Mouse (Mus musculus) telencephalon, adult 2 months (tissue): ENCODE measurements at regions not wholly inside any gene's neighbourhood (a gene's known extent, or its start where the extent isn't known, plus 50 kb on each side); places are given as distances from the start of the nearest gene placed in this dataset.

Source experiments
- DNase-seq: peaks from one replicate; pipeline ENCODE4 v3.0.0-alpha.2; 2011; ENCODE audit warnings: low read depth, low spot score

- DNase-seq, result peak; percentile 63
These were observed 184.6 kb downstream of the Cand1 start for GRCm38 (mm10) chr10:119055199-119055785.

- DNase-seq, result no peak
These were observed 184.5 kb upstream of the Dyrk2 start for GRCm38 (mm10) chr10:119054191-119055175.

- no peak for DNase-seq
These were observed 182.5 kb upstream of the Dyrk2 start for GRCm38 (mm10) chr10:119052441-119053041.

- DNase-seq, result no peak
These were observed 181.6 kb upstream of the Dyrk2 start for GRCm38 (mm10) chr10:119051598-119051997.

GRCm38 (mm10) chr10:119050017-119050685, 180.1 kb upstream of the Dyrk2 start:
- DNase-seq, result no peak

GRCm38 (mm10) chr10:119048643-119049420, 178.8 kb upstream of the Dyrk2 start:
- DNase-seq, result no peak

- no peak for DNase-seq
These were observed 175.1 kb upstream of the Dyrk2 start for GRCm38 (mm10) chr10:119045059-119045458.

GRCm38 (mm10) chr10:119043069-119043468, 173.1 kb upstream of the Dyrk2 start:
- no peak for DNase-seq

GRCm38 (mm10) chr10:119040205-119040604, 170.2 kb upstream of the Dyrk2 start:
- no peak for DNase-seq

GRCm38 (mm10) chr10:119039732-119040131, 169.7 kb upstream of the Dyrk2 start:
- no peak for DNase-seq

GRCm38 (mm10) chr10:119038991-119039390, 169.0 kb upstream of the Dyrk2 start:
- DNase-seq, result no peak

- no peak for DNase-seq
These were observed 167.8 kb upstream of the Dyrk2 start for GRCm38 (mm10) chr10:119037781-119038180.

GRCm38 (mm10) chr10:119035863-119036262, 165.9 kb upstream of the Dyrk2 start:
- no peak for DNase-seq

GRCm38 (mm10) chr10:119034396-119034795, 164.4 kb upstream of the Dyrk2 start:
- DNase-seq, result no peak

- DNase-seq, result peak; percentile 82
These were observed 161.6 kb upstream of the Dyrk2 start for GRCm38 (mm10) chr10:119031282-119032275.

- DNase-seq, result no peak
These were observed 158.6 kb upstream of the Dyrk2 start for GRCm38 (mm10) chr10:119028480-119029137.

- no peak for DNase-seq
These were observed 157.4 kb upstream of the Dyrk2 start for GRCm38 (mm10) chr10:119027241-119027901.

- peak; percentile 74 for DNase-seq
These were observed 156.3 kb upstream of the Dyrk2 start for GRCm38 (mm10) chr10:119026291-119026690.

GRCm38 (mm10) chr10:119024425-119024824, 154.4 kb upstream of the Dyrk2 start:
- no peak for DNase-seq
